Mouse (Mus musculus): ENCODE measurements around the gene Gm7995.
"Not testable (repeated sequence)": the region's sequence is repeated elsewhere in the genome, so short reads cannot be mapped to it uniquely, and the experiment has no call there.

GRCm38 (mm10) chr14:42297258-42297657 lies 12.8 kb upstream of the Gm7995 start, which contains the start of gene Gm9611:
- not testable (repeated sequence) for TF ChIP-seq MYOG (IDR thresholded peaks at IDR 0.05; ENCODE audit: control insufficient read depth in 1 of 3, insufficient read depth in 1 of 3, insufficient read length in 2 of 3, low read depth in 2 of 3); POLR2A (IDR thresholded peaks at IDR 0.05; ENCODE audit: insufficient read length, low read depth)
